In the genomic region with DNA sequence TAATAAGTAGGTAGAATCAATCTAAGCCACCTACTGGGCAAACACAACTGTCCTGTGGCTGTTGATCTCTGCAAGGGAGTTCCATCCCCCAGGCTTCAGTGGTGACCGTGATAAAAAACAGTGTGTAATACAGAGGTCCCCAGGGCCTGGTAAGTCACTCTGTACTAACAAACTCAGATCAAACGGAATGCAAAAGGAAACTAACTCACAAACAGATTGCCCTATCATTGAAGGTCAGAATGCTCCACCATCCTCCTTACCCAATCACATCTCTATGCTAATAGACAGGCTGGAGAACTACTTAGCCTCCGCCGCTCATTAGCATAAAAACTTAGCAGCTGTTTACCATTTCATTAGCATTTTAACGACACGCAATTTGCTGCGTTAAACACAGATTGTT, we compare ENCODE assay signal across 8 mouse cellular contexts.
DNase-seq lines count a peak whose midpoint lies in the region; ATAC-seq and TF ChIP-seq lines count a peak whose summit lies in the region.

No protein-coding gene starts in this region.

- intact Hi-C loops in heart, postnatal 25 days (cut with DNase I), result no loop called here

- H3K27me3 ChIP-seq in stomach, embryonic 15.5 days (replicated peaks), result no peaks in the 10 kb centered on the region
- H3K27me3 ChIP-seq in stomach, postnatal 0 days (ENCODE audit: control insufficient read depth, insufficient read depth, low read length), result no peaks in the 10 kb centered on the region
- H3K27me3 ChIP-seq in liver, embryonic 12.5 days (replicated peaks), result no peaks in the 10 kb centered on the region

- no peak overlapping the region for H3K27ac ChIP-seq in stomach, embryonic 15.5 days
- no peak overlapping the region for H3K27ac ChIP-seq in stomach, postnatal 0 days (replicated peaks)
- H3K27ac ChIP-seq in liver, embryonic 12.5 days, result no peak overlapping the region; the same call in 1 of the 2 replicates

- WGBS in stomach, embryonic 15.5 days, result 25% methylated on average over 7 of the region's 7 CpGs
- WGBS in stomach, postnatal 0 days, result 24% methylated on average over 7 of the region's 7 CpGs
- WGBS in liver, embryonic 12.5 days (ENCODE audit: insufficient replicate concordance), result 15% methylated on average over 7 of the region's 7 CpGs

- H3K9me3 ChIP-seq in stomach, embryonic 15.5 days, result no peaks in the 10 kb centered on the region
- no peaks in the 10 kb centered on the region for H3K9me3 ChIP-seq in stomach, postnatal 0 days (ENCODE audit: control insufficient read depth, low read length)
- no peaks in the 10 kb centered on the region for H3K9me3 ChIP-seq in liver, embryonic 12.5 days (replicated peaks)

- TF ChIP-seq EP300 in stomach, postnatal 0 days (optimal IDR thresholded peaks at IDR 0.05), result no peak

- H3K4me1 ChIP-seq in stomach, embryonic 15.5 days, result no peaks in the 10 kb centered on the region
- no peaks in the 10 kb centered on the region for H3K4me1 ChIP-seq in stomach, postnatal 0 days (replicated peaks; ENCODE audit: control insufficient read depth, insufficient read depth)
- H3K4me1 ChIP-seq in liver, embryonic 12.5 days, result peaks cover 52% of the 10 kb centered on the region

- ATAC-seq in stomach, embryonic 15.5 days (ENCODE audit: insufficient read depth, low FRiP score, low read depth), result no peak
- ATAC-seq in stomach, postnatal 0 days (ENCODE audit: low FRiP score, low TSS enrichment), result no peak
- ATAC-seq in liver, embryonic 12.5 days, result peak; percentile 48
- no peak for ATAC-seq in inflammation-experienced regulatory T-cells, adult 6 months

- no peak overlapping the region for H3K4me3 ChIP-seq in stomach, embryonic 15.5 days (replicated peaks)
- H3K4me3 ChIP-seq in stomach, postnatal 0 days (ENCODE audit: low read depth, low read length), result no peak overlapping the region
- peak overlapping the region; percentile 21; the same call in 1 of the 2 replicates for H3K4me3 ChIP-seq in liver, embryonic 12.5 days

- peak overlapping the region; percentile 0; the same call in 1 of the 2 replicates for H3K4me2 ChIP-seq in stomach, embryonic 15.5 days
- H3K4me2 ChIP-seq in stomach, postnatal 0 days (replicated peaks; ENCODE audit: low read depth), result no peak overlapping the region
- peak overlapping the region; percentile 51 for H3K4me2 ChIP-seq in liver, embryonic 12.5 days

- no peak overlapping the region for H3K9ac ChIP-seq in stomach, embryonic 15.5 days
- no peak overlapping the region for H3K9ac ChIP-seq in stomach, postnatal 0 days (ENCODE audit: low read length)
- no peak overlapping the region; the same call in 1 of the 2 replicates for H3K9ac ChIP-seq in liver, embryonic 12.5 days

- peak; percentile 16 for DNase-seq in heart, adult 11 months
- no peak for DNase-seq in heart, postnatal 25 days (ENCODE audit: low spot score)
- DNase-seq in stomach, postnatal 0 days (ENCODE audit: low spot score), result no peak
- DNase-seq in layer of hippocampus, postnatal 10 days (ENCODE audit: low spot score in 2 of 2), result no peak
- DNase-seq in cerebellum, adult 11-12 months, result no peak

- H3K36me3 ChIP-seq in stomach, embryonic 15.5 days, result no peaks in the 10 kb centered on the region
- H3K36me3 ChIP-seq in stomach, postnatal 0 days (ENCODE audit: control insufficient read depth, insufficient read depth, low read length), result no peaks in the 10 kb centered on the region
- H3K36me3 ChIP-seq in liver, embryonic 12.5 days, result no peaks in the 10 kb centered on the region

- TF ChIP-seq CTCF in stomach, postnatal 0 days (IDR thresholded peaks at IDR 0.05; ENCODE audit: low read depth), result no peak
